Mouse (Mus musculus): ENCODE data around the gene Hells.

The Hells gene

GRCm38 (mm10) chr19:38930788-38931565 is at the start of gene Hells:
TSS of gene Hells (plus strand) at chr19:38930915.
- peak; percentile 10 to 63 for DNase-seq (ENCODE audit: low spot score in 2 of 2)

GRCm38 (mm10) chr19:38901146-38902135 is 29.3 kb upstream of the Hells start:
- DNase-seq (ENCODE audit: low spot score in 2 of 2): no peak

GRCm38 (mm10) chr19:38902501-38902900 is 28.2 kb upstream of the Hells start:
- no peak for DNase-seq (ENCODE audit: low spot score in 2 of 2)

- DNase-seq (ENCODE audit: low spot score in 2 of 2): no peak
Observed at GRCm38 (mm10) chr19:38913786-38914185, 16.9 kb upstream of the Hells start.

- DNase-seq (ENCODE audit: low spot score in 2 of 2): no peak
Observed at GRCm38 (mm10) chr19:38914926-38915325, 15.8 kb upstream of the Hells start.

GRCm38 (mm10) chr19:38915677-38916076 is 15.0 kb upstream of the Hells start:
- DNase-seq (ENCODE audit: low spot score in 2 of 2): peak in 1 of 2 experiments; percentile 50

- no peak for DNase-seq (ENCODE audit: low spot score in 2 of 2)
Observed at GRCm38 (mm10) chr19:38928481-38929158, 2.1 kb upstream of the Hells start.

GRCm38 (mm10) chr19:38929471-38930251 is 1.1 kb upstream of the Hells start:
- peak in 1 of 2 experiments; percentile 31 for DNase-seq (ENCODE audit: low spot score in 2 of 2)

GRCm38 (mm10) chr19:38930252-38930787 is 395 bp upstream of the Hells start:
- no peak for DNase-seq (ENCODE audit: low spot score in 2 of 2)

- DNase-seq (ENCODE audit: low spot score in 2 of 2): no peak
Observed at GRCm38 (mm10) chr19:38931566-38931890, 813 bp downstream of the Hells start.

- DNase-seq (ENCODE audit: low spot score in 2 of 2): no peak
Observed at GRCm38 (mm10) chr19:38944590-38945307, 14.0 kb downstream of the Hells start.

GRCm38 (mm10) chr19:38970741-38971140 is 40.0 kb downstream of the Hells start:
- no peak for DNase-seq (ENCODE audit: low spot score in 2 of 2)

GRCm38 (mm10) chr19:38972581-38972980 is 41.9 kb downstream of the Hells start:
- no peak for DNase-seq (ENCODE audit: low spot score in 2 of 2)

GRCm38 (mm10) chr19:38973666-38974065 is 43.0 kb downstream of the Hells start:
- DNase-seq (ENCODE audit: low spot score in 2 of 2): no peak

GRCm38 (mm10) chr19:38976269-38976668 is 45.6 kb downstream of the Hells start:
- DNase-seq (ENCODE audit: low spot score in 2 of 2): no peak

- DNase-seq (ENCODE audit: low spot score in 2 of 2): peak in 1 of 2 experiments; percentile 72
Observed at GRCm38 (mm10) chr19:38981966-38982365, 51.3 kb downstream of the Hells start.

GRCm38 (mm10) chr19:38998248-38998647 is 67.5 kb downstream of the Hells start:
- DNase-seq (ENCODE audit: low spot score in 2 of 2): no peak

GRCm38 (mm10) chr19:38998676-38999075 is 68.0 kb downstream of the Hells start:
- no peak for DNase-seq (ENCODE audit: low spot score in 2 of 2)

- no peak for DNase-seq (ENCODE audit: low spot score in 2 of 2)
Observed at GRCm38 (mm10) chr19:39005132-39005531, 74.4 kb downstream of the Hells start.

- no peak for DNase-seq (ENCODE audit: low spot score in 2 of 2)
Observed at GRCm38 (mm10) chr19:39006715-39007114, 76.0 kb downstream of the Hells start, which contains the start of gene Cyp2c55. TSS of gene Cyp2c55 (plus strand) at chr19:39007019.
